Mouse (Mus musculus) left cerebral cortex, adult 2 months (tissue): ENCODE results near the gene Cnn3. TPM values are rescaled to one million over a fixed set of nuclear protein-coding genes. Genes with fewer than 3 reads are reported as not detected.

Experiments used
- DNase-seq, 2 experiments: peaks; one replicate each; pipeline ENCODE4 v3.0.0; 2021 to 2022; ENCODE audit warnings: low spot score in 2 of 2, mixed read lengths in 1 of 2; ENCODE audit errors: extremely low spot score in 1 of 2
- H3K27ac ChIP-seq: fragments of 200-600 bp; 2 replicates; pipeline ENCODE4 v1.8.1; 2022
- H3K4me3 ChIP-seq: fragments of 200-600 bp; 2 replicates; pipeline ENCODE4 v1.8.1; 2022
- CTCF ChIP-seq: fragments of 200-600 bp; IDR thresholded peaks from 2 replicates; pipeline ENCODE4 v1.8.1; 2022; ENCODE audit warnings: antibody characterized with exemption, mild to moderate bottlenecking, moderate library complexity
- intact Hi-C: fragments of 180-260 bp; cut with DNase I; formaldehyde crosslinking; loops from one replicate; pipeline ENCODE4 v1.15.1; 2025
- total RNA-seq, 2 experiments: library from RNA; stranded (reverse); gene quantifications; 2 replicates each; pipeline ENCODE4 v1.2.3; 2021

The Cnn3 gene
- total RNA-seq, 2 experiments from 2014 or later = 61.0 to 64.7 TPM

DNA sequence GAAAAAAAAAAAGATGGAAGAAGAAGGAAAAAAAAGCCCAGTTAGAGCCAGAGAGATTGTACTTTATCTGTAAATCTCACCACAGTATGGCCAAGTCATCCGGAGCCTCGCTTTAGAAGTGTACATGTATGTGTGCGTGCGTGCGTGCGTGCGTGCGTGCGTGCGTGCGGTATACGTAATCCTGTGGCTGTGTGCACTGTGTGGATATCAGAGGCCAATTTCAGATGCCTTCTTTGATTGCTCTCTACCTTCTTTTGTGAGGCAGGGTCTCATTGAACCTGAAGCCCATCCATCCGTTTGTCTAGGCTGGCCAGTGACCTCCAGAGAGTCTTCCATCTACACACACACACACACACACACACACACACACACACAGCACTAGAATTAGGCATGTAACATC is 35.2 kb downstream of the Cnn3 start:
- TF ChIP-seq CTCF = no peak
- H3K27ac ChIP-seq = no peak overlapping the region
- no peak for DNase-seq
- intact Hi-C loops = no loop called here
- no peak overlapping the region for H3K4me3 ChIP-seq

DNA sequence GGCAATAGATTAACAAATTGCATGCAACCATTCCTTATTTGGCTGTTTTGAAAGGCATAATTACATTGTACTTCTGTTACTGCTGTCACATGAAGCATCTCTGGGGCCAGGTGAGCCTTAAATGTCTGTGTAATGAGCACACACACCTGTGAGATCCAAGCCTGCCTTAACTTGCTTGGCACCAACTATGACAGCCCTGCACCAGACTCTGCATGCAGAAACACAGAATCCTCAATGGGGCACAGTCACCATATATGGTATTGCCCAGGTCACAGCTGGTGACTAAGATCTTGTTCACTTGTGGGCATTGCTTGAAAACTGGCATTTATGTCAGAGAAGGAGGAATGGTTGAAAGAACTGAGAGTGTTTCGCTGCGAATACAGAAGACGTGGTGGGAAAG is 36.5 kb downstream of the Cnn3 start:
- intact Hi-C loops = no loop called here
- no peak for DNase-seq
- TF ChIP-seq CTCF = no peak
- Histone ChIP-seq H3K27ac (no peak overlapping the region), H3K4me3 (no peak overlapping the region)

DNA sequence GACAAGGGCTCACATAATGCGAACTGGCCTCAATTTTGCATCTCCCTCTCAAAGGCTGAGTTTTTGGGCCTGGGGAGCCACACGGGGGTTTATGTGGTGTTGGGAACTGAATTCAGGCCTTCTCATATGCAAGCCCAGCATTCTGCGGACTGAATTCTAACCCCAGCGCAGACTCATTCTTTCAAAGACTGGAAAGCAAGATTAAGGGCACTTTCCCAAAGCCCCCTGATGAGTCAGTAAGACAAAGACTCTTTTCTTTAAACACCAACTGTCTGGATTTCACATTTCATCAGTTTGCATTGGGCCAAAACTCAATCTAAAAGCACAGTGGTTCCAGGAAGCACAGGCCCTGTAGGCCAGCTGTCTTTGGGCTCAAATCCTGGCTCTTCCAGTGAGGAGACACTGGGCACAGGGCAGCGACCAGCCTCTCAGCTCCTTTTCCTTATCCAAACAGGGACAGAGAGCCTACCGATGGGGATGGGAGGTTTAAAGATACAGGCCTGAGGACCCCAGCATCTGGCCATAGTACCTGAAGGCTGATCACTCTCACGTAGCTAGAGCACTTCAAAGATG is 38.5 kb downstream of the Cnn3 start:
- no peak overlapping the region for H3K27ac ChIP-seq
- TF ChIP-seq CTCF = no peak
- intact Hi-C loops = no loop called here
- H3K4me3 ChIP-seq = no peak overlapping the region
- DNase-seq = no peak

DNA sequence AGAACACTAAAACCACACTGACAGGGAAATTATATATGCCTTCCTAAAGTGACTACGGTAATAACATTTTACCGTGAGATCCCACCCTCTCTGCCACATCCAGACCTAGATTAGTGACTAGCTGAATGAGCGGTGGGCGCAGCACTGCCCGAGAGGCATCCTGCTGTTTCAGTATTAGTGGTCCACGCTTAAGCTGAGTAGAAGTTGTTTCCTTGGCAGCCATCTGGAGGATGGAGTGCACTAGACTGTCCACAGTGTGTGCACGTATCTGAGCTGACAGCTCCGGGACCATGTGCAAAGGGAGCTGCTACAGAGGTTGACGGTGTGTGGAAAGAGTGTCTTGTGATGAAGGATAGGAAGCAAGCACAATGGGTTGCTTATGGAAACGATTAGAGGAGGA is 39.5 kb downstream of the Cnn3 start:
- TF ChIP-seq CTCF = no peak

DNA sequence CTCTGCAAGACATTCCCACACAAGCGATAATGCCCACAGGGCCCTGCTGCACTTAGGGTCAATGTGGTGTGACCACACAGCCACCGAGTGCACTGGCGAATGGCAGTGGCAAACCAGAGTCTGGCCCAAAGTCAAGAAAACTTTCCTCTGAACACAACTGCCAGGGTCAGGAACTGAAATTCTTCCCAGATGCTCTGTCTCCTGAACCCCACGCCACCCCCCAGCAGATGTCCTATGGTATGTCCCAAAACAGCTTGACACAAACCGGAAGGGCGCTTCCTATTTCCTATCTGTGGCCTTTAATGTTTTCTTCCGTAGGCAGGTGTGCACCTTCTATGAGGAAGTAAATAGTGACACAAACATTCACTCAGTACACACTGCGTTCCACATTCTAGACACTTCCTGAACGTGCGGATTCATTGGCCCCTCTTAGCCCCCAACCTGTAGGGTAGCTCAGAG is 40.8 kb downstream of the Cnn3 start:
- DNase-seq = no peak
- Histone ChIP-seq H3K27ac (no peak overlapping the region), H3K4me3 (no peak overlapping the region)
- TF ChIP-seq CTCF = no peak
- intact Hi-C loops = no loop called here

More for the DNA sequence above, 39.5 kb downstream of the Cnn3 start:
- DNase-seq = no peak
- Histone ChIP-seq H3K4me3 (no peak overlapping the region), H3K27ac (no peak overlapping the region)
- intact Hi-C loops = no loop called here

DNA sequence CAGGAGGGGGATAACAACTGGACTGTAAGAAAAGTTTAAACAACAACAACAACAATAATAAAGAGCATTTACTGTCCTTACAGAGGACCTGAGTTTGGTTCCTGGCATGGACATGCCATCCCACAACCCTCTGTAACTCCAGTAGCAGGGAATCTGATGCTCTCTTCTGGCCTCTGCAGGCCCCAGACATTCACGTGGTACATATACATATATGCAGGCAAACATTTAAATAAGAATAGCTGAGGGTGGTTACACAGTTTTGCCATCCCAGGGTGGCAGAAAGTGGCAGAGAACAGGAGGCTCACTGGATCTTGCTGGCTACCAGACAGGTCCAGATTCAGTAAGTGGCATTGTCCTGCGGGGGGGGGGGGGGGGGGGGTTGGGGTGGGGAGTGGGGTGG is 41.8 kb downstream of the Cnn3 start:
- no peak overlapping the region for H3K4me3 ChIP-seq
- intact Hi-C loops = no loop called here
- no peak overlapping the region for H3K27ac ChIP-seq
- no peak for TF ChIP-seq CTCF
- DNase-seq = no peak

DNA sequence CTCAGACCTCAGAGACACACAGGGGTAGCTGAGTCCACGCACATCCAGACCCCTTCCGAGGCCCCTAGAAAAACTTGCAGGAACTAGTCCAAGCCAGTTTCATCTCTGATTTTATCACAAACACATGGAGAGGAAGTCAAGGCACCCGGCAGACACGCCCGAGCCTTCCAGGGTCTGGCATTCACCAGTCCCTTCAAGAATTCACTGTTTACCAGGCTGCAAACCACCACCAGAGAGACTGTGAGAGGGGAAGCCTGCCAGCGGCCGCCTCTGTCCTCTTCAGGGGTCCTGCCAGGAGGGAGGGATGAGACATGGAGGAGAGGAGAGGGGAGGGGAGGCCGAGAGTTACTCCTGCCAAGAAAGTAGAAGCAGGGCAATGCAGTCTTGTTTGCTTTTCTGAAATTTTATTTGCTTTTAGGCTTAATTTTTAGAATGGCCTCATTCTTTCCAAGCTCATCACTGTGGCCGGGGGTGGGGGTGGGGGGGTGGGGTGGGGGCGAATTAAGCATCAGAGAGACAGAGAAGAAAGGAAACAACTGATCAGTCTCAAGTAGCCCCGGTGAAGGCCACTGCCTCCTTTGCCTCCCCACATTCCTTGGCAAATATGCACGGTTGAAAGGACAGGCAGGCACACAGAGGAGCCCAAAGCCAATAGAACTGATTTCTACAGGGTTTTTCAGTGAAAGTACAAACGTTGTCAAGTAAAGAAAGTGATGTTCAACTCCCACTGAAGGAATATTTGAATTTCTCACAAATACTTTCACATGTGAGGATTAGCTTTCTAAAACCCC is 43.1 kb downstream of the Cnn3 start:
- DNase-seq = no peak
- no peak overlapping the region for H3K4me3 ChIP-seq
- H3K27ac ChIP-seq = no peak overlapping the region
- TF ChIP-seq CTCF = no peak
- intact Hi-C loops = no loop called here

DNA sequence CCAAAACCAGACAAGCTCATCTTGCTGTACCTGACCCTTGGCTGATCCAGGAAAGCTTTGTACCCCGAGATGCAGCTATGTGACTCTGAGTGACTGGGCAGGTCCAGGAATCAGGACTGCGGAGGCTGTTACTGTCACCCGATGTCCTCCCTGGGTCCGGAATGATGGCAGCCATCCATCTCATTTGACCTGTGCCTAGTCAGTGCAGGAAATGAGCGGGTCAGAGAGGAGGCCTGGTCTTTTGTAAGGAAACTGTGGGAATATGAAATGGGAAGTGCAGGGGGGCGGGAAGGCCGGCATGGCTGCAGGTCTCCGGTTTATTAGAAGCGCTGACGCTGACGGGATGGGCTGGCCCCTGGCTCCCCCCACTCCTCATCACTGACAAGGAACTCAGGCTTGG is 45.4 kb downstream of the Cnn3 start:
- intact Hi-C loops = no loop called here
- TF ChIP-seq CTCF = no peak
- no peak overlapping the region for H3K27ac ChIP-seq
- DNase-seq = no peak
- H3K4me3 ChIP-seq = no peak overlapping the region

DNA sequence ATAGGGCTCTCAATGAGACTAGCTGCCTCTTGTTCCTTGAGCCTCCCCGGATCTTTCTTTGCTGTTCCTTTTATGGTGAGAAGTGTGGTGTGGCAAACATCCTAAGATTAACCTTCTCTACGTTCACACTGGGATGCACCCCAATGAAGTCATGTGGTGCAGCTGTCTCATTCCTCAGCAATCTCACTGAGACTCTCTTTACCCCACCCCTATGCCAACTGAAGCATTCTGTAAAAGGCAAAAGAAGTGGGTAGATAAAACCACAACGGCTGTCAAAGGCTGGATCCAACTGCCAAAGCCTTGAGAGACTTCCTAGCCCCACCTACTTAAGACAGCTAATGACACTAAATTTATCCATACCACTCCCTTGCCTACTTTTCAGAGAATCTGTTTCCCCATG is 48.4 kb downstream of the Cnn3 start:
- no peak overlapping the region for H3K4me3 ChIP-seq
- no peak for DNase-seq
- TF ChIP-seq CTCF = no peak
- no peak overlapping the region for H3K27ac ChIP-seq
- intact Hi-C loops = no loop called here

DNA sequence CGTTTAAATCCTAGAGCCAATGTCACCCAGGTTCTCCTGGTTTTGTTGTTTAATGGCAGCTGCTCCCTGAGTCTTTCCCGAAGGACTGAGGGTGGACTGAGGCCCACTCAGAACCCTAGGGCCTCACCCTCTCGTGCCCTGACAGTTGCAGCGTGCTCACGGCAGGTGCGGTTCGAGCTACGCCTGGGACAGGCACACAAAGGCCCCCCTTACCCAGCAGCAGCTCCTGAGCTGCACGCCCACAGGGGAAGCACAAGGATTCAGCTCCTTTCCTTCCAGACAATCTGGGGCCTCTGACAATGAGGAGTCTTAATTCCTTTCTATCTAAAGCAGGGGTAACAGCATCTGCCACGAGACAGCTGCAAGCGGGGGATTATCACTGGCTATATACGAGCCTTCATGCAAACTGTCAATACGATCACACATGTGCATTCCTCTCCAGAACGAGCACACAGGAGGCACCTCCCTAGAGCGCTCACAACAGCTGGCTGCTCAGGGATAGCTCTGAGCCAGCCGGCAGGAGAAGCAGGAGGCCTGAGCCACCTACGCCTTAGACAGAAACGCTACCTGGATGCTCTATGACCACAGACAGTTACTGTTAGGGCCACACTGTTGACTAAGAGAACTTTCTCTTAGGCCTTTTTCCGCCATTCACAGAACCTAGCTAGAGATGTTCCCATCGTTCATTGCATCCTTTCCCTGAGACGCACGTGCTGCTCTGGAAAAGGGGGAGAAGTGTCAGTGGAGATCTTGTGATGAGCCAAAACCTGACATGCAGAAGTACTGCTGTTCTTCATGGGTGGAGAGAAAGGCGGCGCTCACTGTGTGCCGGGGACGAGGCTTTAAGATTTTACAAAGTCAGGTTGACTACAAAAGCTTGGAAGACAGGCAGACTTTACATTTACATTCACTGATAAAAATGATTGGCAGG is 54.0 kb downstream of the Cnn3 start:
- no peak for TF ChIP-seq CTCF
- Histone ChIP-seq H3K27ac (no peak overlapping the region), H3K4me3 (no peak overlapping the region)
- DNase-seq = peak in 1 of 2 experiments; percentile 17
- intact Hi-C loops = no loop called here

DNA sequence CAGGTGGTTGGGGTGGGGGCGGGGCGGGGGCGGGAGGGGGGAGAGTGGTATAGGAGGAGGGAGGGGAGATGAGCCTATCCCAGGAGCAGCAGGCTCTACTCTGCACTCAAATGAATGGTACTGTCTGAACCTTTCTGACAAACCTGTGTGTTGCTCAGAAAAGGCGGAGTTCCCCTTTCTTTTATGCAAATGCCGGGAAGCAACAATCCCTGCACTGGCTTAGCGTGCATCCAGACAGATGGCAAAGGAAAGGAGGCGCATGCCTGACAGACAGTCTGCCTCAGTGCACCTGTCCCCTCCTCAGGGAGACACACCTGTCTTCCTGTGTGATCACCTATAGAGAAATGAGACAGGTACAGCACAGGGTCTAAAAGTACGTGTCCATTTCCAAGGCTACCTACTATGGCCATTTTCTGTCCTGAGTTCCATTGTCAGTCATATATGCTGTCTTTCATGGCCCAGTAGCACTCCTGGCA is 54.7 kb downstream of the Cnn3 start:
- no peak for DNase-seq
- Histone ChIP-seq H3K4me3 (no peak overlapping the region), H3K27ac (no peak overlapping the region)
- intact Hi-C loops = no loop called here
- no peak for TF ChIP-seq CTCF

DNA sequence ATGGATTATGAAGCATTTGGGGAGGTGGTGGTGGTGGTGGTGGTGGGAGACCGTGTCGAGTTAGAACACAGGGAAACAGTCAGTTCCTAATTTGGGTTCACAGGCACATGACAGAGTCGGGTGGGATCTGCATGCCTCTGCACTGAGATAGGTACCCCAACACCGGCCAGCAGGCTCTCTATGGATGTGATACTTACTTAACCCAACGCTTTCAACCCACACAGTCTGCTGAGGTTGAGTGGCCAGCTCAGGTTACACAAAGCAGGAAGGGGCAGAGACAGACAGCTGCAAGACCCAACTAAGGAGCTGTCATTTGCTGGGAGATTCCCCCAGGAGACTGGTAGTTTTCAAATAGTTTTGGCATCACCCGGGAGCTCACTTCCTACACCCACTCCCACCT is 55.3 kb downstream of the Cnn3 start:
- no peak overlapping the region for H3K4me3 ChIP-seq
- intact Hi-C loops = no loop called here
- no peak for TF ChIP-seq CTCF
- no peak for DNase-seq
- no peak overlapping the region for H3K27ac ChIP-seq
